Mouse (Mus musculus) heart, embryonic 12.5 days (tissue): ENCODE results near the gene Hsd11b1. TPM values are rescaled to one million over a fixed set of nuclear protein-coding genes. Genes with fewer than 3 reads are reported as not detected.

Source experiments
- ATAC-seq: fragments of 200-750 bp; cut with Nextera tagmentation; 2 replicates; pipeline ENCODE4 v1.8.0; 2017; ENCODE audit warnings: moderate TSS enrichment, moderate library complexity; ENCODE audit not compliant: insufficient number of reproducible peaks, low FRiP score
- H3K27ac ChIP-seq: fragments of 300-500 bp; sonication (generic); 2 replicates; pipeline ENCODE4 v1.5.1; 2016; ENCODE audit warnings: mild to moderate bottlenecking, moderate library complexity; ENCODE audit not compliant: poor library complexity, severe bottlenecking
- H3K27me3 ChIP-seq: fragments of 300-500 bp; sonication (generic); replicated peaks from 2 replicates; pipeline ENCODE4 v1.6.1; 2016; ENCODE audit warnings: mild to moderate bottlenecking, moderate library complexity
- H3K36me3 ChIP-seq: fragments of 300-500 bp; sonication (generic); 2 replicates; pipeline ENCODE4 v1.6.1; 2016; ENCODE audit warnings: mild to moderate bottlenecking, moderate library complexity
- H3K4me1 ChIP-seq: fragments of 300-500 bp; sonication (generic); replicated peaks from 2 replicates; pipeline ENCODE4 v1.6.1; 2016; ENCODE audit warnings: mild to moderate bottlenecking
- H3K4me2 ChIP-seq: fragments of 300-500 bp; sonication (generic); 2 replicates; pipeline ENCODE4 v1.6.1; 2016; ENCODE audit warnings: mild to moderate bottlenecking, moderate library complexity
- H3K4me3 ChIP-seq: fragments of 300-500 bp; sonication (generic); 2 replicates; pipeline ENCODE4 v1.5.1; 2016; ENCODE audit warnings: mild to moderate bottlenecking
- H3K9ac ChIP-seq: fragments of 300-500 bp; sonication (generic); 2 replicates; pipeline ENCODE4 v1.6.1; 2016; ENCODE audit warnings: mild to moderate bottlenecking, moderate library complexity
- H3K9me3 ChIP-seq: fragments of 300-500 bp; sonication (generic); replicated peaks from 2 replicates; pipeline ENCODE4 v1.6.1; 2016; ENCODE audit warnings: mild to moderate bottlenecking, moderate library complexity
- WGBS: fragments of 180-500 bp; shearing (Covaris S2); methylation state at CpG from one replicate; pipeline ENCODE4 v1.1.7; 2016; 5-methylcytosine and 5-hydroxymethylcytosine counted together
- polyA plus RNA-seq: library from polyadenylated mRNA; unstranded; fragments of >200 nt; fragmentation: Nextera tagmentation; extraction: Ambion mirVana; gene quantifications from 2 replicates; pipeline ENCODE4 v1.2.1, GENCODE M21; 2016

The Hsd11b1 gene
- polyA plus RNA-seq, 1 experiment from 2014 or later = 1.5 TPM

DNA sequence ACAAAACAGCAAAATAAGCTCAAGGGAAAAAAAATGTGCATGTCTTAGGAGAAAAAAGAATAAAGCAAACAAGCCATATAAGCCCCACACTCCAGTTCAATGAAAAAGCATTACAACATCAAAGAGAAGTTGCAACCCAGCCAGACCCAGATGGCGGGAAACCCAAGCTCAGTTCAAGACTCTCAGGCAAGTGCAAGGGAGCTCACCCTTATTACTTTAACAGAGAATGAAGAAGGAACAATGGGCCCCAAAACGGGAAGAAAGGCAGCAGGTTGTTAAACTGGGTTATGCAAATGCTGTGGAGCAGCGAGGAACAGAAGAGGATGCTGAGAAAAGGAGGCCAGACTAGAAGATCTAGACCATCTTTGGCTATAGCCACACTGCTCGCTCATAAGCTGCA is 21.0 kb downstream of the Hsd11b1 start:
- ATAC-seq = no peak
- WGBS = 73% methylated on average over 4 of the region's 4 CpGs
- H3K27ac ChIP-seq = peak overlapping the region; percentile 76

DNA sequence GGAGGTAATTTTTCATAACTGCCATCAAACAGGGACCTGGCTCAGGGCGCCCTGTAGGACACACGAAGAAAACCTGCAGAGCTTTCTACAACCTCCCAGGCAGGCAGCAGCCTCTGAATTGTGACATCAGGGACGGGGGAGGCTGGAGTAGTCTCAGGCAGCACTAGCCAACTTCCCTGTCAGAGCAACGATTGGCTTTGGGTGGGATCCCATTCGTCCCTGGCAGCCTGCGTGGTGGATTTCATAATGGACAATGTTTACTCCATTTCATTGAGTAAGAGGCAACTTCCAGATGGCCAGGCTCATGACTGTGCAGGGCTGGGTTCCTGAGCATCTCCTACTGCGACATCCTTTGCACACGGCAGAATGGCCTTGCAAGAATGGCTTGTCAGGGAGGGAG is 21.6 kb downstream of the Hsd11b1 start:
- ATAC-seq = no peak
- Histone ChIP-seq H3K36me3 (no peaks in the 10 kb centered on the region), H3K4me3 (no peak overlapping the region), H3K9me3 (no peaks in the 10 kb centered on the region), H3K27me3 (no peaks in the 10 kb centered on the region), H3K9ac (no peak overlapping the region), H3K4me1 (peaks cover 9% of the 10 kb centered on the region), H3K27ac (no peak overlapping the region), H3K4me2 (no peak overlapping the region)
- WGBS = 75% methylated on average over 8 of the region's 8 CpGs

More for the DNA sequence above, 21.0 kb downstream of the Hsd11b1 start:
- Histone ChIP-seq H3K27me3 (no peaks in the 10 kb centered on the region), H3K9ac (no peak overlapping the region), H3K36me3 (no peaks in the 10 kb centered on the region), H3K4me3 (no peak overlapping the region), H3K9me3 (no peaks in the 10 kb centered on the region), H3K4me2 (no peak overlapping the region), H3K4me1 (peaks cover 9% of the 10 kb centered on the region)

DNA sequence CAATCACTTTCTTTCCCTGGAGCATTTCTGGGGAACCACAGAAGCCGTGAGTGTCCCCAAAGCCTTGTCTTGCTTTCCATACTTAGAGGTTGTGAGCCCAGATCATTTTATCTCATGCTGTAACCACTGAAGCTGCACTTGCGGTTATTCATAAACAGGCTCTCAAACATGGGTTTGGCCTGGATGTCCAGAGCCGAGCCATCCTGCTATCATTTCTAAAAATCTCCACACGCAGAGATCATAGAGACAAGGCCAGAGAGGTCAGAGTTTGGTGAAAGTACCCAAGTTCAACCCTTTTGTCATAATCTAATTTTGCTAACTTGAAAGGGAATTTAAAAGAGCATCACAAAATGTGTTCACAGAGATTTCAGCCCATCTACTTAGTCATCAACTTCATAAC is 22.4 kb downstream of the Hsd11b1 start:
- WGBS = 80% methylated on average over 4 of the region's 4 CpGs
- Histone ChIP-seq H3K9me3 (no peaks in the 10 kb centered on the region), H3K27me3 (no peaks in the 10 kb centered on the region), H3K4me1 (peaks cover 9% of the 10 kb centered on the region), H3K27ac (no peak overlapping the region), H3K36me3 (no peaks in the 10 kb centered on the region), H3K4me3 (no peak overlapping the region), H3K9ac (no peak overlapping the region), H3K4me2 (no peak overlapping the region)
- no peak for ATAC-seq

DNA sequence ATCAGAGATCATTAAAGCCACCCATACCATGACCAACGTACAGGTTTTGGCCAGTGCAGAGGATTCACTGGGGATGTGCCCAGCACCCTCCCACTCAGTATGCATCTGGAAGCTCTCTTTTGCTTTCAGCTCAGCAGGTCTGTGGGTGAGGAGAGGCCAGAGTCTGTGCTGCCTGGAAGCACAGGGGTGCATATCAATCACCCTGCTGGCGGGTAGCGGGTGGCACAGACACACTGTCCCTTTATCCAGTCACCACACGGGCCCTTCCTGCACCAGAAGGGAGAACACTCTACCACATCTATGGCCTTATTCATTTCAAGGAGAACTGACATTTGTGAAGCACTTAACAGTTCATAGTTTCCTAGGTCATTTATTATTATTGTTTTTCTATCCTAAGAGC is 25.4 kb downstream of the Hsd11b1 start:
- no peaks in the 10 kb centered on the region for H3K36me3 ChIP-seq
- no peak overlapping the region for H3K4me2 ChIP-seq
- H3K9ac ChIP-seq = no peak overlapping the region
- ATAC-seq = no peak
- H3K9me3 ChIP-seq = no peaks in the 10 kb centered on the region
- H3K27me3 ChIP-seq = no peaks in the 10 kb centered on the region
- no peak overlapping the region for H3K4me3 ChIP-seq
- 50% methylated on average over 4 of the region's 4 CpGs for WGBS
- peaks cover 5% of the 10 kb centered on the region for H3K4me1 ChIP-seq
- no peak overlapping the region for H3K27ac ChIP-seq

DNA sequence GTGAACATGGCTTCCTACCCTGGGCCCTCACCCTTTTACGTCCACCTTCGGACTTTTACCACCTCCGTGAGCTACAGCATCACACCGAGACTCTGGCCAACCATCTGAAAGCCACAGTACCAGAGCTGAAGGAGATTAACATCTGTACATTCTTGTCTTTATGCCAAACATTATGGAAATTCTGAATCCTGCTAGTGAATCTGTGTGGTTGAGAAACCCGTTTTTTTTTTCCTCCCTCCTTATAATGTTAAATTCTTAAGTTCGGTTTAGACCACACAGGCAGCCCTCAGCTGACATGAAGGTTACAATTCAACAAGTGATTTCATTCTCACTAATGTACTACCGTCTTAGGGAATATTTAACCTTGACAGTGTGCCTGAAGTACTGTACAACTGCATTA is 28.9 kb downstream of the Hsd11b1 start:
- Histone ChIP-seq H3K4me3 (no peak overlapping the region), H3K4me1 (peaks cover 13% of the 10 kb centered on the region), H3K4me2 (no peak overlapping the region), H3K27me3 (no peaks in the 10 kb centered on the region), H3K9me3 (no peaks in the 10 kb centered on the region), H3K36me3 (no peaks in the 10 kb centered on the region), H3K27ac (no peak overlapping the region), H3K9ac (no peak overlapping the region)
- 79% methylated on average over 7 of the region's 7 CpGs for WGBS
- ATAC-seq = no peak

DNA sequence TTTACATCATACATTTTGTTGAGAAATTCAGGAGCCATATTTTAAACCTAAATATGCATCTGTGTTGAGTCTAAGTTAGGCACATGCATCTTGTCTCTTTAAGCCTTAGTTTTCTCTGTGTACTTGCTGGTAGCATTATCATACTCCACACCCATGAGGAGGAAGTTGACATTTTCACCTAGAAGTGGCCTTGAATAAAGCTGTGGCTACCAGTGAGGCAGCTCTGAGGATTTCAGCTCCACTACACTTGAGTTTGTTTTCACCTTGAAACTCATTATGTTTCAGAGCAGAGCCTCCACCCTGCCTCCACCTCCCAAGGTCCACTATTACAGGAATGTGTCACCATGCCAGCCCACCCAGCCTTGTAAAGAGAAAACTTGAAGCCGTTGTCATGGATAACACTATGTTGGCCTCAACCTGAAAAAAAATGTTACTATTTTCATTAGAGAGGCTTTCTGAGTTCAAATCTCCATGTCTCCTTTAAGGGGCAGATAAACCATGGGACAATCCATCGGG is 29.7 kb downstream of the Hsd11b1 start:
- Histone ChIP-seq H3K27me3 (no peaks in the 10 kb centered on the region), H3K4me2 (no peak overlapping the region), H3K9ac (no peak overlapping the region), H3K4me1 (peaks cover 13% of the 10 kb centered on the region), H3K4me3 (no peak overlapping the region), H3K27ac (no peak overlapping the region), H3K9me3 (no peaks in the 10 kb centered on the region), H3K36me3 (no peaks in the 10 kb centered on the region)
- ATAC-seq = no peak
- WGBS = 83% methylated on average over 2 of the region's 2 CpGs

DNA sequence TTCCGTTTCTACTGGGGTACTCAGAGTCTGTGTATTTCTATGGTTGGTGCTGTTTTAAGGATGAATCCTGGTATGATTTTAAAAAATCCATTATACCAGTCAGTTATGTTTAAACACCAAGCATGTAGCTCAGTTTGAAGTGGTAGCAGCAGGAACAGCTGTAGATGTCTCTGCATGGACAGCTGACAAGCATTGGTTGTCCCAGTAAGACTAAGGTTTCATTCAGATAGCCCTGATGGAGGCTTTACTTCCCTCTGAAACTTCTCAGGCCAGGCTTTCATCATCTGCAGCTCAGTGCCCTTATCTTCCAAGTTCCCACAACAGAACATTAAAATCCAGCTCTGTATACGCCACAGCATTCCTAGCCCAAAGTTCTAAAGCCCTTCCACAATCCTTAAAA is 31.1 kb downstream of the Hsd11b1 start:
- ATAC-seq = no peak
- WGBS = 73% methylated on average over 2 of the region's 2 CpGs
- H3K36me3 ChIP-seq = no peaks in the 10 kb centered on the region

DNA sequence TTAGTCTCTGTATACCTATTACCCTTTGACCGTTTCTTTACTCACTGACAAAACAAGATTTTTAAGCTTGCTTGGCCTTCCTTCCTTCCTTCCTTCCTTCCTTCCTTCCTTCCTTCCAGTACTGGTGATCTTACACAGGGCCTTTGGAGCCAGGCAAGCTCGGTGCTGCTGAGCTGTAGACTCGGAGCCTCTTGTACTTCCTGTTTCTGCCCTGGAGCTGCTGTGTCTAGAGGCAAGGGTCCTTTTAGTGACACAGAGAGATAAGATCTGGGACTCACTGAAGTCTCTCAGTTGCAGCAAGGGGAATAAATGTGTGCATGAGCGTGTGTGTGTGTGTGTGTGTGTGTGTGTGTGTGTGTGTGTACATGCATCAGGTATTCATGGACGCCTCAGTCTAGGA is 32.9 kb downstream of the Hsd11b1 start:
- WGBS = 51% methylated on average over 5 of the region's 5 CpGs
- H3K4me3 ChIP-seq = no peak overlapping the region

More for the DNA sequence above, 31.1 kb downstream of the Hsd11b1 start:
- no peak overlapping the region for H3K4me2 ChIP-seq
- H3K9ac ChIP-seq = no peak overlapping the region
- no peak overlapping the region for H3K4me3 ChIP-seq
- no peaks in the 10 kb centered on the region for H3K9me3 ChIP-seq
- H3K27me3 ChIP-seq = no peaks in the 10 kb centered on the region
- no peak overlapping the region for H3K27ac ChIP-seq
- peaks cover 13% of the 10 kb centered on the region for H3K4me1 ChIP-seq

DNA sequence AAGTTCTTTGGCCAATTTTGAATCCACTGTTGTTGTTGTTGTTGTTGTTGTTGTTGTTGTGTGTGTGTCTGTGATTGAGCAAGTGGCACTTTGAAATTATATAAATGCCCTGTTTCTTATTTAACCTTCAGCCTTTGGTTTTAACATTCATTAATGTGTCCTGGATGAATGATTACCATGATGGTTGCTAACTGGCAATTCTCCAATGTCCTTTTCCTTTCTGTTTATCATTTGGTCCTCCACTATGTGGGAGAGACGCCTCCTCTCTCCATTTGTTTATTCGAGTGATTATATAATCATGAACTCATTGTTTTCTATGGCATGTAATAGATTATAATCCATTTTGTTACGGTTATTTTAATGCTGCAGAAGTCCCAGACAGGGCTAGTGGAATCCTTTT is 33.3 kb downstream of the Hsd11b1 start:
- Histone ChIP-seq H3K9me3 (no peaks in the 10 kb centered on the region), H3K4me2 (no peak overlapping the region), H3K4me1 (peaks cover 13% of the 10 kb centered on the region), H3K27ac (no peak overlapping the region), H3K4me3 (no peak overlapping the region), H3K9ac (no peak overlapping the region), H3K36me3 (no peaks in the 10 kb centered on the region), H3K27me3 (no peaks in the 10 kb centered on the region)
- 62% methylated on average over 3 of the region's 3 CpGs for WGBS
- ATAC-seq = no peak

More for the DNA sequence above, 32.9 kb downstream of the Hsd11b1 start:
- ATAC-seq = no peak
- no peaks in the 10 kb centered on the region for H3K9me3 ChIP-seq
- no peak overlapping the region for H3K9ac ChIP-seq
- H3K4me1 ChIP-seq = peaks cover 13% of the 10 kb centered on the region
- no peaks in the 10 kb centered on the region for H3K27me3 ChIP-seq
- no peaks in the 10 kb centered on the region for H3K36me3 ChIP-seq
- no peak overlapping the region for H3K27ac ChIP-seq
- no peak overlapping the region for H3K4me2 ChIP-seq

DNA sequence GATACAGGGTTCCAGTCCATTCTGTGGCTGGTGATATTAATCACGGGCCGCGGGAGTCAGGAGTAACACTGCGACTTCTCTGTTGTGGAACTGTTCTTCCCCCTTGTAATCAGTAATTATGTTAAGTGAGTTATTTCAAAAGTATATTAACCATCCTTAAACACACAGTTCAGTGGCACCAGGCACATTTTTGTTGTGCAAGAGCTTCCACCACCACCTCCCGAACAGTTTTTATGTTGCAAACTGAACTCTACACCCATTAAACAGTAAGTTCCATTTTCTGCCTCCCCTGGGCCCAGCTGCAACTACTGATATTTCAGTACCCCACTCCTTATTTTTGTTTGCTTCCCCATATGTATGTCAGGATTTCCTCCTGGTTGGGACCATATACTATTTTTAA is 34.3 kb downstream of the Hsd11b1 start:
- WGBS = 91% methylated on average over 5 of the region's 5 CpGs
- no peak overlapping the region for H3K4me2 ChIP-seq
- H3K9me3 ChIP-seq = no peaks in the 10 kb centered on the region
- H3K36me3 ChIP-seq = no peaks in the 10 kb centered on the region
- H3K9ac ChIP-seq = no peak overlapping the region
- H3K4me1 ChIP-seq = peaks cover 13% of the 10 kb centered on the region
- H3K27me3 ChIP-seq = no peaks in the 10 kb centered on the region
- no peak for ATAC-seq
- no peak overlapping the region for H3K27ac ChIP-seq
- no peak overlapping the region for H3K4me3 ChIP-seq

DNA sequence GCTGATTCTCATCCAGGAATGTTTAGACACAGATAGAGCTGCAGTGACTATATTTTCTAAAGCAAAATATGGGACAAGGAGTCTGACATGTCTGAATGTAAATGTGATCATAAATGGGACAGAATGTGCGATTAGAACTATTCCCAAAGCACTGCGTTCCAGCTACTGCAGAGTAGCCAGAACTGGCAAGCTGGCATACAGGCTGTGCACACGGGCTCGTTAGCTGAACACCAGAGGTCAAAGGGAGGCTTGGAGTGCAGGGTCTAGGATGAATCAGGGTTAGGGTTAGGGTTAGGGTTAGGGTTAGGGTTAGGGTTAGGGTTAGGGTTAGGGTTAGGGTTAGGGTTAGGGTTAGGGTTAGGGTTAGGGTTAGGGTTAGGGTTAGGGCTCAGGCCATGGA is 36.3 kb downstream of the Hsd11b1 start:
- H3K27me3 ChIP-seq = no peaks in the 10 kb centered on the region
- peaks cover 3% of the 10 kb centered on the region; the same call in 1 of the 2 replicates for H3K9me3 ChIP-seq
- H3K4me1 ChIP-seq = peaks cover 13% of the 10 kb centered on the region
- H3K9ac ChIP-seq = no peak overlapping the region
- no peaks in the 10 kb centered on the region for H3K36me3 ChIP-seq
- H3K4me2 ChIP-seq = no peak overlapping the region
- ATAC-seq = no peak
- no peak overlapping the region for H3K27ac ChIP-seq
- WGBS = 85% methylated on average over 4 of the region's 4 CpGs
- no peak overlapping the region for H3K4me3 ChIP-seq
